Mouse (Mus musculus): Measurements from ENCODE around the gene Cxcl17. TPM values are rescaled to one million over a fixed set of nuclear protein-coding genes. Genes with fewer than 3 reads are reported as not detected.
A peak's percentile ranks its signal among the peaks of the same experiment; 100 is the strongest.

The Cxcl17 gene
- polyA plus RNA-seq, 1 experiment = not detected

DNA sequence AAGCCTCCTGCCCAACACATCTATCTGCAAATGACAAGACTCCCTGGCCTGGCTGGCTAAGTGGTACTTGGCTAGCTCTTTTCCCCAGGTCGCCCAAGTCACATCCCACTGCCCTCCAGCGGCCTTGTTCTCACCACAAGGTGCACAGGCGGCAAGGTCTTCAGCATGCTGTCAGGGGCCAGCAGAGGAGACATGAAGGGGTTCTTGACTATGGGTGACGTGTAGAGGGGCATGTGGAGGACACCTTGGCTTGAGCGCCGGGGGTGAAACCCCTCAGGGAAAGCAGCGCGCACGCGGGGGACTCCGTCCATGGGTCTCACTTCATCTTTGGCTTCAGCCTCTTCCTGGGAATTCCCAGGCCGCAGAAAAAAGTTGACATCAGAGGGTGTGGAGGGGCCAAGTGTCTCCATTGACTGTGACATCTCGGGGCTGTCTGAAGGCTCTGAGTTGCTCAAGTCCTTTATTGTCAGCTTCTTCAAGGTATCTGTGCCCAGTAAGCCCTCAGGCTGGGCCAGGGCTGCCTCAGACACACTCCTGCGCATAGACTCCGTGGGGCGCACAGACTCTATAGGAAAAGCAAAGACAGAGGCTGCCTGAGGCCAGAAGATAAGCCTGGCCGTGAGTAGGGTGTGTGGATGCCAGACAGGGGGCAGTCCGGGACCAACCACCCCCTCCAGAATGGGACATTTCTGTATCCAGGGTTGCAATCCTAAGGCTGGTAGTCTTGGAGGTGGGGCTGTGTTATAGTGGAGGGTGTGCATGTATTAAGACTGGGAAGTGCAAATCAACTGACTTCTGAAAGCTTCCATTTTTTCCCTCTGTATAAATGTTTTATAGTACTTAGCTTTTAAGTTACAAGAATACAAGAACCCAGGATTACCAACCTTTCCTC, 32.0 kb downstream of the Cxcl17 start:
- H3K36me3 ChIP-seq (ENCODE audit: control insufficient read depth) = peaks cover 21% of the 10 kb centered on the region
- no peak for TF ChIP-seq GATA1 (IDR thresholded peaks at IDR 0.05; ENCODE audit: low read length)
- no peak for TF ChIP-seq TAL1 (IDR thresholded peaks at IDR 0.05; ENCODE audit: low read length)
- H3K9me3 ChIP-seq (ENCODE audit: control insufficient read depth, low read length) = no peaks in the 10 kb centered on the region
- peaks cover 33% of the 10 kb centered on the region for H3K4me1 ChIP-seq (ENCODE audit: control insufficient read depth)
- H3K4me3 ChIP-seq (replicated peaks) = no peak overlapping the region
- H3K27me3 ChIP-seq (ENCODE audit: control insufficient read depth) = 0 out of 2 replicates have a peak, but pooled peaks cover 2% of the 10 kb centered on the region

DNA sequence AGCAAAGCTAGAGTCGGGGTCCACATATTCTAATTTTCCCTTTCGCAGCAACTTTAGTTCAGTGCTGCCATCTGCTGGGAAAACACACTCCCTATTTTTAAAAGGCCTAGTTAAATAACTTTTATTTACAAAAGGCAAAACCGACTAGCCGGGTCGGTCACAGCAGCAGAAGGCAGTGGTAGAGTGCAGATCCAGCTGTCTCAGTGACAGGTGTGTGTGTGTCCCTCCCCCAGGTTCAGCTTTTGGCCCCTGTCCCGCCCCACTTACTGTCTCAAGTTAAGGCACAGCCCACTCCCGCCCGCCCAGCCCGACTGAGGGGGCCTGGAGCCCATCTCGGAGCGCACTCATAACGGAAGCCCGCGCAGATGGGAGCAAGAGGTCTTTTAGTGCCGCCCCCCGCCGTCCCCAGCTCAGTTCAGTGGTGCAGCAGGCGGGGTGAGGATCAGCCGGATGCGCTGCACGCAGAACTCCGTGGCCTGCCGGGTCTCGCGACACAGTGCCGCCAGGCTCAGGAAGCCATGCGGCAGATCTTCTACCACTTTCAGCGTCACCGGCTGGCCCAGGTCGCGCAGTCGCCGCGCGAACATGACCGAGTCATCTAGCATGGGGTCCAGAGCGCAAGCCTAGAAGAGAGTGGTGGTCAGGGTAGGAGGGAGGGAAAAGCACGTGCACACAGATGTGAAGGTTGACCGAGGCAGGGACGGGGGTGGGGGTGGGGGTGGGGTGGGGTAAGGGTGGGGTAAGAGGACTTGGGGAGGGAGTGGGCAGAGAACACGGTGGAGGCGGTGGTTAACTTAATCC, 32.9 kb downstream of the Cxcl17 start:
- Histone ChIP-seq H3K4me3 (replicated peaks) (peak overlapping the region; percentile 56), H3K4me1 (ENCODE audit: control insufficient read depth) (peaks cover 27% of the 10 kb centered on the region), H3K36me3 (ENCODE audit: control insufficient read depth) (peaks cover 15% of the 10 kb centered on the region), H3K9me3 (ENCODE audit: control insufficient read depth, low read length) (no peaks in the 10 kb centered on the region), H3K27me3 (ENCODE audit: control insufficient read depth) (0 out of 2 replicates have a peak, but pooled peaks cover 2% of the 10 kb centered on the region)
- no peak for TF ChIP-seq TAL1 (IDR thresholded peaks at IDR 0.05; ENCODE audit: low read length)
- no peak for TF ChIP-seq GATA1 (IDR thresholded peaks at IDR 0.05; ENCODE audit: low read length)

DNA sequence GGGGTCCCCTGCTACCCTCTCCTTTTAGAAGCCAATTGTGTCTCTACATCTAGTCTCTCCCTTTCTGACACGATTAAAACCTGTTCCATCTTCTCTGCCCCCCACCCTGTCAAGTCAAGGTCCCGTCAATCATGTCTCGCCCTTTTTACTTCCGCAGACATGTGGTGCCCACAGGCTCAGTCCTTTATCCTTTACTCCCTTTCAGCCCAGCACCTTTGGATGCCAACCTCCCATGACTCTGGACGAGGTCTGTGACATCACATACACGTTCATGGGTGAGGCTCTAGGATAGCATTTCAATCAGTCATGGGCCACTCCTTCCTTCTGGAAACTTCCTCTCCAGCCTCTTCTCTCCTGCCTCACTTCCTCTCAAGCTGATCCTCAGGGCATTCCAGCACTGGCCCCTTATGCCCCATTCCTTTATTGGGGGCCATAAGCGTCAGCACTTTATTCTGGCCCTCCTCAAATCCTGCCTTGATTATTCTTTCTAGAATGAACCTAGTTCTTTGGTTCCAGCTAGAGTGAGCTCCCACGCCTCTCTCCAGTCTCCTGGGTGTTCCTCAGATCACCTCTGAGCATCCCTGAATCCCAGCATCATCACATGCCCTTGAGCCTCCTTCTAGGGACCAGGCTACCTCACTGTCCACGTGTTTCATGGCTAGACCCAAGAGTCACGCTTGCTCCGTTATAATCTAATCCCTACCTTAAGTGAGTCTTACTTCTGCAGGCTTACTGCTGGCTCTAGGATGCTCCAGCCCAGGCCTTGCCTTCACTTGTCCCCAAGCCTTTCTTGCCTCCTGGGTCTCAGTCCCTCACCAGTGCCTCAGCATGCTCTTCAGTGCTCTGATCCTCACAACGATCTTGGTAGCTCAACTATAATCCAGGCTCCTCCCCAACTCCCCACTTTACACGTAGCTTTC, 34.2 kb downstream of the Cxcl17 start:
- Histone ChIP-seq H3K9me3 (ENCODE audit: control insufficient read depth, low read length) (no peaks in the 10 kb centered on the region), H3K4me1 (ENCODE audit: control insufficient read depth) (peaks cover 27% of the 10 kb centered on the region)
- TF ChIP-seq TAL1 (IDR thresholded peaks at IDR 0.05; ENCODE audit: low read length) (no peak), GATA1 (IDR thresholded peaks at IDR 0.05; ENCODE audit: low read length) (no peak)

DNA sequence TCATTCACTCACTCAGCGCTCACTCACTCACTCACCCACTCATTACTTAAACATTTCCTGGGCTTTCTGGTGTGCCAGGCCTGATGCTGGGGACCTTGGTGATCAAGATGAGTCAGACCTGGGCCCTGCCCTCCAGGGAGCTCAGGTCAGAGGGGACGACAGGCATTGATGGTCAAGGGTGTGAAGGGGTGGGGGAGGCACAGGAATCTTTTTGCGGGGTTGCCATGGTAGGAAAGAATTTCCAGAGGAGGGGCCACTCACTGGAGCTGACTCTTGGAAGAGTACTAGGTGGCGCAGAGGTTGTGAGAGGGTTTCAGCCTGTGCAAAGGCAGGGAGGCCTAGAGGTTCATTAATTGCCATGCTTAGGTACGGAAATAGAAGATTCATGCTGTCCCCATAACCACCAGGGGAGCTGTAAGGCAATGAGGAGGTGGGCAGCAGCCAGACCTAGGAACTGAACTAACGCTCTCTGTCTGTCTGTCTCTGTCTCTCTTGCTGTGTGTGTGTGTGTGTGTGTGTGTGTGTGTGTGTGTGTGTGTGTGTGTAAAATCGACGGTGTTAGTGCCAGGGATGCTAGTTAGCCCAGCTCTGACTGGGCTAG, 35.5 kb downstream of the Cxcl17 start:
- Histone ChIP-seq H3K4me1 (ENCODE audit: control insufficient read depth) (peaks cover 27% of the 10 kb centered on the region), H3K27me3 (ENCODE audit: control insufficient read depth) (0 out of 2 replicates have a peak, but pooled peaks cover 2% of the 10 kb centered on the region), H3K36me3 (ENCODE audit: control insufficient read depth) (no peaks in the 10 kb centered on the region), H3K9me3 (ENCODE audit: control insufficient read depth, low read length) (no peaks in the 10 kb centered on the region), H3K4me3 (replicated peaks) (peak overlapping the region; percentile 46)
- TF ChIP-seq TAL1 (IDR thresholded peaks at IDR 0.05; ENCODE audit: low read length) (no peak), GATA1 (IDR thresholded peaks at IDR 0.05; ENCODE audit: low read length) (no peak)

More for the DNA sequence above, 34.2 kb downstream of the Cxcl17 start:
- Histone ChIP-seq H3K36me3 (ENCODE audit: control insufficient read depth) (peaks cover 6% of the 10 kb centered on the region), H3K27me3 (ENCODE audit: control insufficient read depth) (0 out of 2 replicates have a peak, but pooled peaks cover 2% of the 10 kb centered on the region), H3K4me3 (replicated peaks) (no peak overlapping the region)

DNA sequence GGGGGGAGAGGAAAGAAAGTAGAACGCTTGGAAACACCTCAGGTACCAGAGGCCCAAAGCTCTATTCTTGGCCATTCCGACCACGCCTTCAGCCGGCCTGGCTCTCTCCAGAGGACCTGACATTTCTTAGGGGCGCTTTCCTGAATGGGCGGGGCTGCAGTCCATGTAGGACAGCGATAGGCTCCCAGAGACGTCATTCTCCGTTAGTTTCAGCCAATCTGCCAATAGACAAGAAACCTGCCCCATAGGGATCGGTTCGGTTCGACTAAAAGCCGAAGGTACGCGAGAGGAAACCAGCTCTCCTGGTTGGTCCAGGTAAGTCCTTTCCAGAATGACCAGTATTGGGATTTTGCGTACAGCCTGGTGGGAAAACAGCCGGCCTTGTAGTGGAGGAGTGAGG, 36.1 kb downstream of the Cxcl17 start:
- 0 out of 2 replicates have a peak, but pooled peaks cover 2% of the 10 kb centered on the region for H3K27me3 ChIP-seq (ENCODE audit: control insufficient read depth)

DNA sequence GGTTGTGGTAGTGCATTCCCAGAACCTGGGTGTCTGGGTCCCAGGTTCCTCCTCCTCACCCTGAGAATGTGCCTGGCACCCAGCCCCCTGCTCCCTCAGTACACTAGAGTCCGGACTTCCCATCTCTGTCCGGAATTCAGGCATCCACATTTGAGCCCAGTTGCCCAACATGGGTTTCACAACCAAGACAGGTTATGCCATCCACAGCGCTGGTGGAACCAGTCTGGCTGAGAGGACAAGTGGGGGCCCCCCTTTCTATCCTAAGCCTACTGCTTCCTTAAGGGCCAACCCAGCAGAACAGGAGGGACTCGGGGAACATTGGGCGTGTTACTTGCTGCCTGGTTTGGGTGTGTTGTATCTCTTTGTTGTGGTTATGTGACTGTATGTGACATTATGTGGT, 40.2 kb downstream of the Cxcl17 start:
- Histone ChIP-seq H3K4me3 (replicated peaks) (no peak overlapping the region), H3K4me1 (ENCODE audit: control insufficient read depth) (peaks cover 9% of the 10 kb centered on the region), H3K27me3 (ENCODE audit: control insufficient read depth) (peaks cover 25% of the 10 kb centered on the region), H3K36me3 (ENCODE audit: control insufficient read depth) (no peaks in the 10 kb centered on the region), H3K9me3 (ENCODE audit: control insufficient read depth, low read length) (no peaks in the 10 kb centered on the region)
- TF ChIP-seq GATA1 (IDR thresholded peaks at IDR 0.05; ENCODE audit: low read length) (no peak), TAL1 (IDR thresholded peaks at IDR 0.05; ENCODE audit: low read length) (no peak)

More for the DNA sequence above, 36.1 kb downstream of the Cxcl17 start:
- Histone ChIP-seq H3K4me1 (ENCODE audit: control insufficient read depth) (peaks cover 27% of the 10 kb centered on the region), H3K4me3 (replicated peaks) (peak overlapping the region; percentile 46), H3K9me3 (ENCODE audit: control insufficient read depth, low read length) (no peaks in the 10 kb centered on the region), H3K36me3 (ENCODE audit: control insufficient read depth) (no peaks in the 10 kb centered on the region)
- no peak for TF ChIP-seq GATA1 (IDR thresholded peaks at IDR 0.05; ENCODE audit: low read length)
- TF ChIP-seq TAL1 (IDR thresholded peaks at IDR 0.05; ENCODE audit: low read length) = no peak

DNA sequence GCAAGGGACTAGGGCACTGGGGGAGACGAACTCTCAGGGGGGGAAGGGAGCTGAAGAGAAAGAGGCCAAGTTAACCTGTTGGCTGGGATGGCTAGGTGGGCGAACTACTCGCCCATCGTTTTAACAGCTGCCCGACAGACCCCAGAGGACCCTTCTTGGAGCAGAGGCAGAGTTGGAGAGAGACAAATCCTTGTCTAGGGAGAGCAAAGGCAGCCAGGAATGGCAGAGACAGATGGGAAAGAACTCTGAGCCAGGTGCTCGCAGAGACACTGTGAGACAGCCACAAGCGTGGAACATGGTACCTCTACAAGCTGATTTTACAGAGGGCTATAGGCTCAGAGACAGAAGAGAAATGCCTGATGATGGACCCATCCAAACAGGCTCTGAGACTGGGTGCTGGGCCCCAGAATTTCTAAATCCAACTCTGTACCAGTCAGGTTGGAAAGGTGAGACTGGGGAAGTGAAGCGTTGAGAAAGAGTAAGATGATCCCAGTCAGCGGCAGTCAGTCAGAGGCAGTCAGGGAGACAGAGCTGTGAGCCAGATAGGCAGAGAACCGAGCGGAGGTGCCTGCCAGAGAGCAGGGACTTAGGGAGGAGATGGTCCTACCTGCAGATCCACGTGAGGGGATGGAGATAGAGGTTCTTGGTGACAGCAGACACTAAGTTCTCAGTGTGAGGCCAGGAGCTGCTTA, 43.5 kb downstream of the Cxcl17 start, which contains the start of gene Cnfn:
Gene Cnfn, minus strand, starts transcription at position 667 of the 692 bp plus-strand sequence.
- TF ChIP-seq GATA1 (IDR thresholded peaks at IDR 0.05; ENCODE audit: low read length) = no peak
- TF ChIP-seq TAL1 (IDR thresholded peaks at IDR 0.05; ENCODE audit: low read length) = no peak
- Histone ChIP-seq H3K9me3 (ENCODE audit: control insufficient read depth, low read length) (no peaks in the 10 kb centered on the region), H3K4me1 (ENCODE audit: control insufficient read depth) (no peaks in the 10 kb centered on the region), H3K27me3 (ENCODE audit: control insufficient read depth) (peaks cover 45% of the 10 kb centered on the region), H3K36me3 (ENCODE audit: control insufficient read depth) (no peaks in the 10 kb centered on the region), H3K4me3 (replicated peaks) (no peak within 1 kb of the TSS)

All from erythroblast, embryonic 14.5 days (primary cell).